Mouse (Mus musculus): ENCODE measurements around the gene Bsn.

DNA sequence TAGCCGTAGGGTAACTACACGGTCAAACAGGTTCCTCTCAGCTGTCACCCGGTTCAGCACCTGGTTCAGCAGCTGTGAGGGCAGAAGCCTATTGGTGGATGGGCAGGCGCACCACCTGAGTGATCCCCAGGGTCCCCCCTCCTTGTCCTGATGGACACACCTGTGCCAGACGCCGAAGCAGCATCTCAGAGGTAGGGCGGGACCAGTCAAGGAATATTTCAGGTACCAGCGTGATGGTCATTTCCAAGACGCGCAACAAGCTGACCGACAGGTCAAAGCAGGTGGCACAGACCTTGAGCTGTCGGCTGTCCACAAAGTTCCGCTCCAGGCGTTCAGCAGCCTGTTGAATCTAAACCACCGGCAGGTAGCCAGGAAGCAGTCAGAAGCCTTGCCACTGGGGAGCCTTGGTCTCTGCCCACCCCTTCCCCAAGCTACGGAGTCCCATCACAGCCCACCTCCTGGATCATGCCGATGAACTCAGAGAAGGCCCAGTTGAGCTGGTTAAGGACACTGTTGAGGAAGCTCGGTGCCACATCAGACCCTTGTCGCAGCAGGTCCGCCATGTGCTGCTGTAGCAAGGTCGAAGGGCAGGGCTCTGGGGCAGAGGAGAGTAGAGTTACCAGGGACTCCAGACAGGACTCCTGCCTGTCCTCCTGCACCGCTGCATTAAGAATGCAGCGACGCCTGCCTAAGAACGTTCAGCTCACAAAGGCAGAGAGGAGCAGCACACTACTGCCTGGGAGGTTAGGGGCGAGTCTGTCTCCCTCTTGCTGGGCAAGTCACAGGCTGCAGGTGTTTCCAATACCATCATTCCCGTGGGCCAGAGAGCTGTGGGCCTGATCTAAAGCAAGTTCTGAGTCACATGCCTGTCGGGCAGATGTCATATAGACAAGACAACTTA, 133.6 kb downstream of the Bsn start:
- TF ChIP-seq CTCF (IDR thresholded peaks at IDR 0.05; ENCODE audit: low read depth, low read length) (no peak), POLR2A (IDR thresholded peaks at IDR 0.05; ENCODE audit: borderline replicate concordance, low read depth, low read length) (no peak)
